Mouse (Mus musculus): ENCODE data around the gene Gm21954. TPM values are rescaled to one million over a fixed set of nuclear protein-coding genes. Genes with fewer than 3 reads are reported as not detected.

Gene Gm21954
- total and polyA plus RNA-seq, 3 experiments, result not detected

GRCm38 (mm10) chr3:55431223-55431622 is 40.8 kb downstream of the Gm21954 start:
- Histone ChIP-seq H3K4me1 (ENCODE audit: control insufficient read depth in 1 of 2, insufficient read depth in 2 of 2) (no peaks in the 10 kb centered on the region), H3K9me3 (replicated peaks; ENCODE audit: low read length) (peaks cover 57% of the 10 kb centered on the region), H3K27me3 (replicated peaks) (no peaks in the 10 kb centered on the region), H3K4me3 (replicated peaks in 1 of 3; ENCODE audit: low read depth in 2 of 3, low read length in 2 of 3, poor library complexity in 1 of 3) (no peak overlapping the region), H3K9ac (ENCODE audit: insufficient read depth, low read depth) (no peak overlapping the region), H3K36me3 (replicated peaks in 1 of 2; ENCODE audit: control insufficient read depth in 1 of 2, insufficient read depth in 1 of 2, low read length in 1 of 2) (no peaks in the 10 kb centered on the region), H3K27ac (ENCODE audit: insufficient read depth, low read depth) (no peak overlapping the region), H3K4me2 (ENCODE audit: insufficient read depth, low read depth, poor library complexity, severe bottlenecking) (no peak overlapping the region), H3K79me2 (replicated peaks; ENCODE audit: control insufficient read depth, extremely low read depth, insufficient read depth, poor library complexity, severe bottlenecking) (no peaks in the 10 kb centered on the region)
- dilution Hi-C loops (cut with MboI; ENCODE audit: extremely low pct_ligation_motif_present, extremely low pct_unique_long_range_greater_than_20kb, low sequenced_read_pairs), result no loop called here
- in situ Hi-C loops (cut with MboI; ENCODE audit: low pct_ligation_motif_present, low pct_unique_long_range_greater_than_20kb, low sequenced_read_pairs), result no loop called here
- TF ChIP-seq ZMIZ1 (IDR thresholded peaks at IDR 0.05; ENCODE audit: low read depth, low read length), result no peak
- TF ChIP-seq E2F4 (IDR thresholded peaks at IDR 0.05; ENCODE audit: insufficient replicate concordance, low read depth, low read length), result no peak
- no peak for TF ChIP-seq HCFC1 (IDR thresholded peaks at IDR 0.05; ENCODE audit: low read depth, low read length)
- no peak for TF ChIP-seq ELF1 (IDR thresholded peaks at IDR 0.05; ENCODE audit: low read depth, low read length)
- TF ChIP-seq IRF4 (IDR thresholded peaks at IDR 0.05; ENCODE audit: low read depth, low read length), result no peak
- TF ChIP-seq MAFK (IDR thresholded peaks at IDR 0.05; ENCODE audit: insufficient replicate concordance, low read length), result no peak
- TF ChIP-seq MXI1 (IDR thresholded peaks at IDR 0.05; ENCODE audit: low read depth, low read length), result no peak
- TF ChIP-seq ETS1 (conservative IDR thresholded peaks at IDR 0.05; ENCODE audit: low read depth, low read length), result no peak
- TF ChIP-seq ZC3H11A (IDR thresholded peaks at IDR 0.05; ENCODE audit: low read depth, low read length), result no peak
- TF ChIP-seq CHD2 (IDR thresholded peaks at IDR 0.05; ENCODE audit: low read length), result no peak
- no peak for TF ChIP-seq NELFE (IDR thresholded peaks at IDR 0.05; ENCODE audit: low read depth, low read length)
- TF ChIP-seq JUN (IDR thresholded peaks at IDR 0.05; ENCODE audit: insufficient read depth, low read depth, low read length), result no peak
- no peak for TF ChIP-seq CHD1 (IDR thresholded peaks at IDR 0.05; ENCODE audit: low read depth, low read length)
- no peak for TF ChIP-seq NRF1 (IDR thresholded peaks at IDR 0.05; ENCODE audit: low read depth, low read length)
- TF ChIP-seq MEF2A (IDR thresholded peaks at IDR 0.05; ENCODE audit: borderline replicate concordance, low read depth, low read length), result no peak
- no peak for DNase-seq (ENCODE audit: extremely low read depth)

GRCm38 (mm10) chr3:55430022-55430549 is 41.9 kb downstream of the Gm21954 start:
- peaks cover 56% of the 10 kb centered on the region for H3K9me3 ChIP-seq (replicated peaks; ENCODE audit: low read length)
- no peaks in the 10 kb centered on the region for H3K4me1 ChIP-seq (ENCODE audit: control insufficient read depth in 1 of 2, insufficient read depth in 2 of 2)
- TF ChIP-seq ZNF384 (IDR thresholded peaks at IDR 0.05; ENCODE audit: low read depth, low read length) (no peak), RCOR1 (conservative IDR thresholded peaks at IDR 0.05; ENCODE audit: low read depth, low read length) (no peak), CHD1 (IDR thresholded peaks at IDR 0.05; ENCODE audit: low read depth, low read length) (no peak), POLR2AphosphoS2 (IDR thresholded peaks at IDR 0.05; ENCODE audit: low read depth, low read length) (no peak), MAZ (IDR thresholded peaks at IDR 0.05; ENCODE audit: low read depth, low read length) (no peak), ZMIZ1 (IDR thresholded peaks at IDR 0.05; ENCODE audit: low read depth, low read length) (no peak), NRF1 (IDR thresholded peaks at IDR 0.05; ENCODE audit: low read depth, low read length) (no peak), ZC3H11A (IDR thresholded peaks at IDR 0.05; ENCODE audit: low read depth, low read length) (no peak), MEF2A (IDR thresholded peaks at IDR 0.05; ENCODE audit: borderline replicate concordance, low read depth, low read length) (no peak), ETS1 (conservative IDR thresholded peaks at IDR 0.05; ENCODE audit: low read depth, low read length) (no peak), RAD21 (IDR thresholded peaks at IDR 0.05; ENCODE audit: low read depth, low read length) (no peak), MXI1 (IDR thresholded peaks at IDR 0.05; ENCODE audit: low read depth, low read length) (no peak), JUND (conservative IDR thresholded peaks at IDR 0.05; ENCODE audit: low read depth, low read length) (no peak), MYC (IDR thresholded peaks at IDR 0.05; ENCODE audit: low read depth, low read length) (no peak)
- H3K9ac ChIP-seq (ENCODE audit: insufficient read depth, low read depth), result no peak overlapping the region
- H3K4me2 ChIP-seq (ENCODE audit: insufficient read depth, low read depth, poor library complexity, severe bottlenecking), result no peak overlapping the region
- in situ Hi-C loops (cut with MboI; ENCODE audit: low pct_ligation_motif_present, low pct_unique_long_range_greater_than_20kb, low sequenced_read_pairs), result no loop called here
- DNase-seq (ENCODE audit: extremely low read depth), result no peak
- no peaks in the 10 kb centered on the region for H3K27me3 ChIP-seq (replicated peaks)
- H3K27ac ChIP-seq (ENCODE audit: insufficient read depth, low read depth), result no peak overlapping the region
- no peaks in the 10 kb centered on the region for H3K36me3 ChIP-seq (replicated peaks in 1 of 2; ENCODE audit: control insufficient read depth in 1 of 2, insufficient read depth in 1 of 2, low read length in 1 of 2)
- H3K4me3 ChIP-seq (replicated peaks in 1 of 3; ENCODE audit: low read depth in 2 of 3, low read length in 2 of 3, poor library complexity in 1 of 3), result no peak overlapping the region
- H3K79me2 ChIP-seq (replicated peaks; ENCODE audit: control insufficient read depth, extremely low read depth, insufficient read depth, poor library complexity, severe bottlenecking), result no peaks in the 10 kb centered on the region
- dilution Hi-C loops (cut with MboI; ENCODE audit: extremely low pct_ligation_motif_present, extremely low pct_unique_long_range_greater_than_20kb, low sequenced_read_pairs), result no loop called here
